Mouse (Mus musculus) embryo, embryonic 11.5 days (tissue): Measurements from ENCODE around the gene Aga.
"Not testable (repeated sequence)": the region's sequence is repeated elsewhere in the genome, so short reads cannot be mapped to it uniquely, and the experiment has no call there.

ENCODE experiments used
- DNase-seq: peaks from one replicate; pipeline ENCODE4 v3.0.0-alpha.2; 2012; ENCODE audit warnings: low read depth, low spot score

Aga gene

GRCm38 (mm10) chr8:53511551-53512127, at the start of gene Aga:
TSS of gene Aga (plus strand) at chr8:53511727.
- peak; percentile 87 for DNase-seq

- DNase-seq = no peak
These were observed 22.5 kb upstream of the Aga start for GRCm38 (mm10) chr8:53489063-53489462.

DNA sequence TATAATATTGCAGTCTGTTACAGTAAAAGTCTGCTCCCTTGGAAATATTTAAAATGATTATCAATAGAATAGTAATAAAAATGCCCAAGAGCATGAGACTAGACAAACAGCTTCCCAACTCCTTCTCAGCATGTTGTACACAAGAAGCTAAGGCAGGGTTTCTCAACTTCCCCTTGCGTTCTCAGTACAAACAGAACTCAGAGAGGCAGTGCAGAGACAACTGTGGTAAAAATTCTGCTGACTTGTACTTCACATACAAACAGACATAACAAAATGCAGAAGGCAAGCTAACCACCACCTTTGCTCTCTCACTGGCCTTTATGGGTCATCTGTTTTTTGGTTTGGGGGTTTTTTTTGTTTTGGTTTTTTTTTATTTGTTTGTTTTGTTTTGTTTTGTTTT, 15.3 kb upstream of the Aga start:
- DNase-seq = no peak

- DNase-seq = no peak
These were observed 14.6 kb upstream of the Aga start for GRCm38 (mm10) chr8:53496885-53497326.

DNA sequence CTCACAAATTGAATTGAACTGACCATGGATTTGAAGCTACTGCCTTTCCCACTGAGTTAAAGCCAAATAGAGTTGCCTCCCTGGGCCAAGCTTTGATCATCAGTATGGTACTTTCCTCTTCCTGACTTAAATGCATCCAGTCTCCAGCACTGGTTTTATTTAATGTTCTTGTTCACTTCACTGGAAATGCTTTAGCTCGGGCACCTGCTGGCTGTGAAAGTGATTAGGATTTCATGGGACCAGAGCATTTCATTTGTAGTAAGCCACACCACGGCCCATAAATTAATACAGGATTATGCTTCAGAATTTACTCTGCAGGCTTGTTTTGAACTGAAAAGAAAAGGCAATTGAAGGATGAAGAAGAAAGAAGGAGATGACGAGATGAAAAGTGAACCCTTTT, 26.5 kb downstream of the Aga start:
- not testable (repeated sequence) for DNase-seq

- DNase-seq = no peak
These were observed 28.1 kb downstream of the Aga start for GRCm38 (mm10) chr8:53539585-53539984.

- no peak for DNase-seq
These were observed 51.0 kb downstream of the Aga start for GRCm38 (mm10) chr8:53562441-53563040.

DNA sequence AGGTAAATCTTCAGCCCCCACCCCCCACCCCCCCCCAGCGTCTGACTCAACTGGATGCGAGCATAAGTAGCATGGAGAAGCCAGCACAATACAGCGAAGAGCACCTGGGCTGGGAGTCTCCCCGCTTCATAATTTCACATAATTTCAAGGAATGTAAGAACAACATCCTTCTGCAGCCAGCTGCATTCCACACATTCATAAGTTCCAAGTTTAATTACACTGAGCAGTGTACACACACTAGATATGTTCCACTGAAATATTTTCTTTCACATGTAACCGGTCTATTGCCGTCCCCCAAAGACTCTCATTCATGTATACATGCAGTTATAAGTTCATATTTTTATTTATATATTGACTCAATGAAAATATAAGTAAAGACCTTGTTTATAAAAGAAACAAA, 54.7 kb downstream of the Aga start:
- no peak for DNase-seq
